Mouse (Mus musculus) embryonic fibroblast, embryonic 13.5 days (primary cell): ENCODE data around the gene Daam1. TPM values are rescaled to one million over a fixed set of nuclear protein-coding genes. Genes with fewer than 3 reads are reported as not detected.
A peak's percentile ranks its signal among the peaks of the same experiment; 100 is the strongest.

ENCODE experiments used
- H3K27ac ChIP-seq: 2 replicates; pipeline ENCODE4 v1.5.1; 2012; ENCODE audit warnings: low read length, control low read depth, inconsistent platforms; ENCODE audit not compliant: insufficient read depth
- H3K4me1 ChIP-seq: 2 replicates; pipeline ENCODE4 v1.6.1; 2011; ENCODE audit warnings: low read length; ENCODE audit not compliant: control insufficient read depth, insufficient read depth
- H3K4me3 ChIP-seq: 2 replicates; pipeline ENCODE4 v1.5.1; 2011; ENCODE audit warnings: mild to moderate bottlenecking, control low read depth, low read length; ENCODE audit not compliant: insufficient read depth
- CTCF ChIP-seq: IDR thresholded peaks from 2 replicates; pipeline ENCODE4 v1.5.1; 2011; ENCODE audit warnings: mild to moderate bottlenecking, control low read depth, low read length, moderate library complexity, borderline replicate concordance; ENCODE audit not compliant: insufficient read depth
- POLR2A ChIP-seq: IDR thresholded peaks from 2 replicates; pipeline ENCODE4 v1.6.1; 2011; ENCODE audit warnings: low read depth, mild to moderate bottlenecking, control low read depth, low read length, moderate library complexity
- polyA plus RNA-seq: library from polyadenylated mRNA; stranded (reverse); fragments of >200 nt; gene quantifications from 2 replicates; pipeline ENCODE4 v1.2.4, GENCODE M21; 2011; ENCODE audit warnings: low read depth; ENCODE audit not compliant: missing spikeins, insufficient read length

The Daam1 gene
- polyA plus RNA-seq, 1 experiment = 23.8 TPM

- no peak for TF ChIP-seq CTCF
- Histone ChIP-seq H3K27ac (no peak overlapping the region), H3K4me1 (peaks cover 4% of the 10 kb centered on the region; the same call in 1 of the 2 replicates), H3K4me3 (no peak overlapping the region)
Measured at GRCm38 (mm10) chr12:71981791-71982190, 150.9 kb downstream of the Daam1 start.

GRCm38 (mm10) chr12:71983102-71983715 is 152.3 kb downstream of the Daam1 start:
- TF ChIP-seq POLR2A = no peak
- Histone ChIP-seq H3K4me1 (peaks cover 7% of the 10 kb centered on the region; the same call in 1 of the 2 replicates), H3K27ac (no peak overlapping the region), H3K4me3 (no peak overlapping the region)

- Histone ChIP-seq H3K4me1 (peaks cover 7% of the 10 kb centered on the region; the same call in 1 of the 2 replicates), H3K27ac (peak overlapping the region; percentile 85), H3K4me3 (no peak overlapping the region)
- TF ChIP-seq POLR2A (no peak), CTCF (no peak)
Measured at GRCm38 (mm10) chr12:71987161-71987560, 156.3 kb downstream of the Daam1 start.

- TF ChIP-seq POLR2A = no peak
- no peak for TF ChIP-seq CTCF
- Histone ChIP-seq H3K4me1 (peaks cover 7% of the 10 kb centered on the region; the same call in 1 of the 2 replicates), H3K27ac (no peak overlapping the region), H3K4me3 (no peak overlapping the region)
Measured at GRCm38 (mm10) chr12:71987885-71988284, 157.0 kb downstream of the Daam1 start.

GRCm38 (mm10) chr12:71989596-71989995 is 158.7 kb downstream of the Daam1 start:
- Histone ChIP-seq H3K4me1 (peaks cover 7% of the 10 kb centered on the region; the same call in 1 of the 2 replicates), H3K4me3 (no peak overlapping the region), H3K27ac (no peak overlapping the region)
- TF ChIP-seq CTCF = no peak
- TF ChIP-seq POLR2A = no peak

- Histone ChIP-seq H3K4me1 (peaks cover 2% of the 10 kb centered on the region; the same call in 1 of the 2 replicates), H3K27ac (no peak overlapping the region), H3K4me3 (no peak overlapping the region)
- TF ChIP-seq POLR2A (no peak), CTCF (no peak)
Measured at GRCm38 (mm10) chr12:71992599-71993210, 161.8 kb downstream of the Daam1 start.

GRCm38 (mm10) chr12:71995831-71996230 is 165.0 kb downstream of the Daam1 start:
- no peak overlapping the region for H3K4me3 ChIP-seq
- no peaks in the 10 kb centered on the region for H3K4me1 ChIP-seq
- H3K27ac ChIP-seq = no peak overlapping the region
- TF ChIP-seq POLR2A (no peak), CTCF (no peak)

- H3K4me1 ChIP-seq = no peaks in the 10 kb centered on the region
- H3K4me3 ChIP-seq = no peak overlapping the region
- no peak overlapping the region for H3K27ac ChIP-seq
- TF ChIP-seq CTCF = no peak
- no peak for TF ChIP-seq POLR2A
Measured at GRCm38 (mm10) chr12:71996920-71997319, 166.0 kb downstream of the Daam1 start.

GRCm38 (mm10) chr12:71997364-71997763 is 166.5 kb downstream of the Daam1 start:
- Histone ChIP-seq H3K4me3 (no peak overlapping the region), H3K27ac (no peak overlapping the region), H3K4me1 (no peaks in the 10 kb centered on the region)
- TF ChIP-seq CTCF (no peak), POLR2A (no peak)

- H3K4me3 ChIP-seq = no peak overlapping the region
- TF ChIP-seq CTCF (no peak), POLR2A (no peak)
Measured at GRCm38 (mm10) chr12:71998653-71999052, 167.8 kb downstream of the Daam1 start.

More at GRCm38 (mm10) chr12:71998653-71999052, 167.8 kb downstream of the Daam1 start:
- H3K4me1 ChIP-seq = no peaks in the 10 kb centered on the region
- H3K27ac ChIP-seq = no peak overlapping the region
